Mouse (Mus musculus) NIH3T3 (cell line): Measurements from ENCODE around the gene Gm5724.

Source experiments
- DNase-seq: peaks from one replicate; pipeline ENCODE4 v3.0.0-alpha.2; 2012; ENCODE audit warnings: low read depth

Gm5724 gene

DNA sequence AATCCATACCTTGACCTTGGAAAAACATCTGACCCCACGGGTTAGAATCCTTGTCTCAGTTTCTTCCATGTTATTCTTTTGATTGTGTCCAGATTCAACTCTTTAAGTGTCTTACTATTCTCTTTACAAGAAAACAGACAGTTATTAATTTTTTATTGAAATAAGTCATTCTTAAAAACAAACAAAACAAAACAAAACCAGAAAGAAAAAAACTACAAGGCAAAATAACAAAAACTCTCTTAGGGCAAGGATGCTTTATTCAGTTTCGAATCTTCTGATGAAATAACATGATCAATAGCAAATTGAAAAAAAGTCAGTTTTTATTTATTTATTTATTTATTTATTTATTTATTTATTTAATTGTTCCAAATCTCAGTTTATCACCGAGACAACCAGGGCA, at the start of gene Gm5724:
TSS of gene Gm5724 (minus strand) at position 101 of the 400 bp plus-strand sequence.
- DNase-seq: no peak

DNA sequence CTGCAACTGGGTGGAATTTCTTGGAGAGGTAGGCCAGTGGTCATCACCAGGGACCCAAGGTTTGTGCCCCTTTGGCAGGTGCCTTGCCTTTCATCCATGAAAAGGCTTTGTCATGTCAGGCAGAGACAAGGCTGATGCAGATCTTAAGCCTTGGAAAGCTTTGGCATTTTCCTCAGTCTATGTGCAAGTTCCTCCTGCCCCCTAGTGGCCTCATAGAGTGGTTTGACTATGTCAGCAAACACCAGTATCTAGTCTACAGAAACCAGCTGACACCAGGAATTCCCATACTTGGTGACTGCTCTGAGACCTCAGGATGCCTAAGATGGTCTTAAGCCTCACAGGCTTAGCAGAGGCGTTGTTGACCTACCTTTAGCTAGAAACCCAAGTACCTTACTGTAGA, 24.2 kb upstream of the Gm5724 start:
- DNase-seq: peak; percentile 63

DNA sequence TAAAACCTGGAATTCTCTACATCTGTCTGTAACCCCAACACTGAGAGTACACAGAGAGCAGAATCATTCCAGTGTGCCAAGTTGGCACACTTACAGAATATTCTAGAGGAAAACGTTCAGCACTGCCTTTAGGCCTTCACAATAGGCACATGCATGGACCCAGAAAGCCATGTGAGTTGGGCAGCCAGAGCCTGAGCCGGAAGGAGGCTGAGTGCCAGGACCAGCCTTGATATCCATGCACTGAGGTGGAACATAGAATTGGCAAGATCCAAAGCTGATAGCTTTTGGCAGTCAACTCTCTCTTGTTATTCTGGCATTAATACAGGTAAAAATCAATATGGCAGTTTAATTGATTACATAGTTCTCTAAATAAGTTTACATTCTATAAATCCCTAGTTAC, 866 bp upstream of the Gm5724 start:
- no peak for DNase-seq

DNA sequence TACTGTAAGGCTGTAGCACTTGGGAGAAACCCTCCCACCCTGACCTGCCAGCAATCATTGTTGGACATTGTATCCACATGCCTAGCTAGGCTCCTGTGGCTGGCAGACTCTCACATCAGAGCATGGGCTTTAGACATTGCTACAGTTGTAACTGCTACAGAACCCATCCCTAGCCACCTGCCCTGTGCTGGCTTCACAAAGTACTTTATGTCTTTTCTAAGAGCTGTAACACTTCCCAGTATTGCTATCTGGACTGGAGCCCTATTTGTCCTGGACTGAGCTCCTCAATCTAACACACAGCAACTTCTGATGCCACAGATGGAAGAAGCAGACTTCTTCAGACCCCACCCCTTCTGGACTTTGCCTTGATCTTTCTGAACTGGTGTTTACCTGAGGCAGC, 82.4 kb downstream of the Gm5724 start:
- no peak for DNase-seq

DNA sequence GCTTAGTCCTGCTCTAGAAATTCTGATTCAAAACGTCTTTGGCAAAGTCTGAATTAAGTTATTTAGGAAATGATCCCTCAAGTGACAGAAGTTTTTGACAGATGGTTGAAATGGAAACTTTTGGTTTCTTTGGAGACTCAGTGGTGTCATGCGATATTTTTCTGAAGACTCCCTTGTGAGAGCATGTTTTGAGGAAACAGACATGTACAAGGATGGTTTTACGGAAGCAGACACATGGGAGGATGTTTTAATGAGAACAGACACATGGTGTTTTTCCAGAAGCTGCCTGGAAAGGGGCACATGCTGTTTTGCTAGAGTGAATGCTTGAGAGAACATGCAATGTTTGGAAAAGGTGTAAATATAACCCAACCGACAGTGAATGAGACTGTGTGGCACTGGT, 86.6 kb downstream of the Gm5724 start:
- no peak for DNase-seq
